Mouse (Mus musculus) stomach, embryonic 14.5 days (tissue): ENCODE results near the gene Elmod2. TPM values are rescaled to one million over a fixed set of nuclear protein-coding genes. Genes with fewer than 3 reads are reported as not detected.

Source experiments
- ATAC-seq: fragments of 200-750 bp; cut with Nextera tagmentation; 2 replicates; pipeline ENCODE4 v1.8.0; 2017; ENCODE audit warnings: low read depth, moderate TSS enrichment; ENCODE audit not compliant: insufficient number of reproducible peaks, insufficient read depth, low FRiP score
- H3K27ac ChIP-seq: fragments of 300-500 bp; sonication (generic); 2 replicates; pipeline ENCODE4 v1.5.1; 2014; ENCODE audit warnings: mild to moderate bottlenecking, low read length, moderate library complexity, mixed read lengths
- H3K27me3 ChIP-seq: fragments of 300-500 bp; sonication (generic); 2 replicates; pipeline ENCODE4 v1.6.1; 2014; ENCODE audit warnings: low read length, control low read depth, mixed read lengths; ENCODE audit not compliant: control insufficient read depth, insufficient read depth
- H3K36me3 ChIP-seq: fragments of 300-500 bp; sonication (generic); 2 replicates; pipeline ENCODE4 v1.6.1; 2014; ENCODE audit warnings: mild to moderate bottlenecking, control low read depth, low read length, moderate library complexity, mixed read lengths; ENCODE audit not compliant: control insufficient read depth, insufficient read depth
- H3K4me1 ChIP-seq: fragments of 300-500 bp; sonication (generic); 2 replicates; pipeline ENCODE4 v1.6.1; 2014; ENCODE audit warnings: low read length, control low read depth, mixed read lengths; ENCODE audit not compliant: control insufficient read depth, insufficient read depth
- H3K4me2 ChIP-seq: fragments of 300-500 bp; sonication (generic); replicated peaks from 2 replicates; pipeline ENCODE4 v1.6.1; 2014; ENCODE audit warnings: low read depth, low read length, control low read depth
- H3K4me3 ChIP-seq: fragments of 300-500 bp; sonication (generic); 2 replicates; pipeline ENCODE4 v1.5.1; 2014; ENCODE audit warnings: low read depth, low read length, control low read depth
- H3K9ac ChIP-seq: fragments of 300-500 bp; sonication (generic); replicated peaks from 2 replicates; pipeline ENCODE4 v1.6.1; 2014; ENCODE audit warnings: low read depth, mild to moderate bottlenecking, control low read depth, low read length, moderate library complexity, mixed read lengths
- H3K9me3 ChIP-seq: fragments of 300-500 bp; sonication (generic); 2 replicates; pipeline ENCODE4 v1.6.1; 2016; ENCODE audit warnings: low read depth, low read length, control low read depth; ENCODE audit not compliant: control insufficient read depth
- WGBS: fragments of 180-500 bp; shearing (Covaris S2); extraction: QIAGEN DNeasy Blood & Tissue Kit; methylation state at CpG from one replicate; pipeline ENCODE4 v1.1.7; 2014; 5-methylcytosine and 5-hydroxymethylcytosine counted together
- polyA plus RNA-seq: library from polyadenylated mRNA; unstranded; fragments of >200 nt; fragmentation: Nextera tagmentation; extraction: Ambion mirVana; gene quantifications from 2 replicates; pipeline ENCODE4 v1.2.1, GENCODE M21; 2014

The Elmod2 gene
- polyA plus RNA-seq, 1 experiment from 2014 or later, result 17.2 TPM

GRCm38 (mm10) chr8:83271172-83271571 lies 61.1 kb downstream of the Elmod2 start:
- Histone ChIP-seq H3K27ac (no peak overlapping the region), H3K4me3 (no peak overlapping the region), H3K9me3 (no peaks in the 10 kb centered on the region), H3K27me3 (no peaks in the 10 kb centered on the region), H3K4me1 (no peaks in the 10 kb centered on the region), H3K9ac (no peak overlapping the region), H3K36me3 (peaks cover 8% of the 10 kb centered on the region; the same call in 1 of the 2 replicates), H3K4me2 (no peak overlapping the region)
- 93% methylated on average over 14 of the region's 14 CpGs for WGBS
- ATAC-seq, result no peak

Other genes with a start within 250 kb of the Elmod2 start
- 5.0 TPM in 2 replicates for gene Tbc1d9, start 167.1 kb downstream of the Elmod2 start, polyA plus RNA-seq
- 5.6 and 5.7 TPM in 2 replicates for gene Gm10645, start 166.3 kb downstream of the Elmod2 start, polyA plus RNA-seq
- gene Ucp1, start 42.1 kb downstream of the Elmod2 start, polyA plus RNA-seq, result 0.35 TPM in 1 of 2 replicates, not detected in the other
- not detected in 2 replicates for gene Mgat4d, start 16.0 kb upstream of the Elmod2 start, polyA plus RNA-seq
- gene Clgn, start 57.4 kb upstream of the Elmod2 start, polyA plus RNA-seq, result 0.33 and 0.84 TPM in 2 replicates
- 123 and 132 TPM in 2 replicates for gene Scoc, start 125.9 kb upstream of the Elmod2 start, polyA plus RNA-seq
- not detected in 2 replicates for gene Olfr370, start 203.3 kb upstream of the Elmod2 start, polyA plus RNA-seq
- 325 and 345 TPM in 2 replicates for gene Ndufb7, start 234.2 kb upstream of the Elmod2 start, polyA plus RNA-seq